Mouse (Mus musculus) liver, embryonic 14.5 days (tissue): Measurements from ENCODE around the gene Mblac1.

ENCODE experiments used
- CTCF ChIP-seq: IDR thresholded peaks from 2 replicates; pipeline ENCODE4 v1.5.1; 2016; ENCODE audit warnings: antibody characterized with exemption, low read depth, control low read depth
- EP300 ChIP-seq: IDR thresholded peaks from 2 replicates; pipeline ENCODE4 v1.6.1; 2016; ENCODE audit warnings: antibody characterized with exemption, low read depth

- TF ChIP-seq CTCF (no peak), EP300 (no peak)
These were observed 31.6 kb downstream of the Mblac1 start, which contains the start of gene Nxpe5 for GRCm38 (mm10) chr5:138225700-138226099.
